Mouse (Mus musculus) heart, embryonic 11.5 days (tissue): Measurements from ENCODE around the gene Cox5b. TPM values are rescaled to one million over a fixed set of nuclear protein-coding genes. Genes with fewer than 3 reads are reported as not detected.

ENCODE experiments used
- ATAC-seq: fragments of 200-750 bp; cut with Nextera tagmentation; replicated peaks from 2 replicates; pipeline ENCODE4 v1.8.0; 2017; ENCODE audit warnings: moderate library complexity; ENCODE audit not compliant: insufficient number of reproducible peaks, low FRiP score, low TSS enrichment
- H3K27ac ChIP-seq: fragments of 300-500 bp; sonication (generic); 2 replicates; pipeline ENCODE4 v1.5.1; 2014; ENCODE audit warnings: mild to moderate bottlenecking, low read depth, low read length
- H3K27me3 ChIP-seq: fragments of 300-500 bp; sonication (generic); 2 replicates; pipeline ENCODE4 v1.6.1; 2014; ENCODE audit warnings: mild to moderate bottlenecking, low read length, mixed read lengths; ENCODE audit not compliant: control insufficient read depth, insufficient read depth
- H3K36me3 ChIP-seq: fragments of 300-500 bp; sonication (generic); 2 replicates; pipeline ENCODE4 v1.6.1; 2014; ENCODE audit warnings: mild to moderate bottlenecking, low read length, moderate library complexity, mixed read lengths; ENCODE audit not compliant: control insufficient read depth, insufficient read depth
- H3K4me1 ChIP-seq: fragments of 300-500 bp; sonication (generic); 2 replicates; pipeline ENCODE4 v1.6.1; 2014; ENCODE audit warnings: low read length; ENCODE audit not compliant: control insufficient read depth, insufficient read depth
- H3K4me2 ChIP-seq: fragments of 300-500 bp; sonication (generic); 2 replicates; pipeline ENCODE4 v1.6.1; 2014; ENCODE audit warnings: mild to moderate bottlenecking, moderate library complexity
- H3K4me3 ChIP-seq: fragments of 300-500 bp; sonication (generic); 2 replicates; pipeline ENCODE4 v1.5.1; 2014; ENCODE audit warnings: low read depth, low read length
- H3K9ac ChIP-seq: fragments of 300-500 bp; sonication (generic); 2 replicates; pipeline ENCODE4 v1.6.1; 2014; ENCODE audit warnings: mild to moderate bottlenecking, low read depth, low read length, moderate library complexity
- H3K9me3 ChIP-seq: fragments of 300-500 bp; sonication (generic); replicated peaks from 2 replicates; pipeline ENCODE4 v1.6.1; 2016; ENCODE audit warnings: low read length; ENCODE audit not compliant: control insufficient read depth
- WGBS: fragments of 180-500 bp; shearing (Covaris S2); extraction: QIAGEN DNeasy Blood & Tissue Kit; methylation state at CpG from one replicate; pipeline ENCODE4 v1.1.7; 2014; ENCODE audit not compliant: insufficient replicate concordance; 5-methylcytosine and 5-hydroxymethylcytosine counted together
- polyA plus RNA-seq: library from polyadenylated mRNA; unstranded; fragments of >200 nt; fragmentation: Nextera tagmentation; extraction: Ambion mirVana; gene quantifications from 2 replicates; pipeline ENCODE4 v1.2.1, GENCODE M21; 2014

Cox5b gene
- polyA plus RNA-seq: 1,165 and 1,189 TPM in 2 replicates

GRCm38 (mm10) chr1:36691271-36692155 is at the start of gene Cox5b:
Gene Cox5b, plus strand, starts transcription at chr1:36691449.
- Histone ChIP-seq H3K36me3 (peaks cover 10% of the 10 kb centered on the region), H3K27ac (peak within 1 kb of the TSS; percentile 73), H3K27me3 (no peaks in the 10 kb centered on the region), H3K4me1 (peaks cover 10% of the 10 kb centered on the region; the same call in 1 of the 2 replicates), H3K9ac (peak within 1 kb of the TSS; percentile 96), H3K4me2 (peak within 1 kb of the TSS; percentile 91), H3K4me3 (peak within 1 kb of the TSS; percentile 82), H3K9me3 (no peaks in the 10 kb centered on the region)
- WGBS: 1% methylated on average over 68 of the region's 68 CpGs
- peak; percentile 93 for ATAC-seq

- Histone ChIP-seq H3K27ac (no peak overlapping the region), H3K36me3 (no peaks in the 10 kb centered on the region), H3K9ac (no peak overlapping the region), H3K9me3 (no peaks in the 10 kb centered on the region), H3K4me1 (peaks cover 11% of the 10 kb centered on the region; the same call in 1 of the 2 replicates), H3K4me3 (no peak overlapping the region), H3K4me2 (no peak overlapping the region), H3K27me3 (no peaks in the 10 kb centered on the region)
- ATAC-seq: no peak
- 84% methylated on average over 7 of the region's 7 CpGs for WGBS
Measured at GRCm38 (mm10) chr1:36643957-36644614, 47.2 kb upstream of the Cox5b start.

DNA sequence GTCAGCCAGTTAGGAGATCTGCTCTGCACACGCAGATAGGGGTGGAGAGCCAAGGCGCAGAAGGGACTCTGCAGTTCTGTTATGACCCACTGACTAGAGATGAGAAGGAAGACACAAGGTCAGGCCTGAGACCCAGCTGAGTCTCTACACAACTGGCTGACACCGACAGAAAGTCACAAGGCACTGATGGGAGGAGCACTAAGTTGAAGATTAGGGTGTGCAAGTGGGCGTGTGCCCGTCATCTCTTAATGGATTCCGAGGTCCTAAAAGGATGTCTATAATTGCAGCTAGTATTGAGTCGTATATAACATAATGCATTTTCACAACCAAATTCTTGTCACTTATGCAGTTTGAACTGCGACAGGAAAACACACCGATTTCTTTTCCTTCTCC is 46.6 kb upstream of the Cox5b start:
- Histone ChIP-seq H3K27me3 (no peaks in the 10 kb centered on the region), H3K9ac (no peak overlapping the region), H3K9me3 (no peaks in the 10 kb centered on the region), H3K4me3 (no peak overlapping the region), H3K4me1 (peaks cover 11% of the 10 kb centered on the region; the same call in 1 of the 2 replicates), H3K36me3 (no peaks in the 10 kb centered on the region), H3K27ac (no peak overlapping the region), H3K4me2 (no peak overlapping the region)
- no peak for ATAC-seq
- WGBS: 82% methylated on average over 9 of the region's 9 CpGs

- no peak overlapping the region for H3K27ac ChIP-seq
- H3K36me3 ChIP-seq: no peaks in the 10 kb centered on the region
- H3K9me3 ChIP-seq: no peaks in the 10 kb centered on the region
- H3K9ac ChIP-seq: no peak overlapping the region
- H3K4me3 ChIP-seq: no peak overlapping the region
- 70% methylated on average over 3 of the region's 3 CpGs for WGBS
- peaks cover 6% of the 10 kb centered on the region; the same call in 1 of the 2 replicates for H3K4me1 ChIP-seq
- no peak for ATAC-seq
- H3K4me2 ChIP-seq: no peak overlapping the region
- H3K27me3 ChIP-seq: no peaks in the 10 kb centered on the region
Measured at GRCm38 (mm10) chr1:36646285-36646684, 45.0 kb upstream of the Cox5b start.

GRCm38 (mm10) chr1:36647631-36648030 is 43.6 kb upstream of the Cox5b start:
- H3K4me3 ChIP-seq: no peak overlapping the region
- H3K9me3 ChIP-seq: no peaks in the 10 kb centered on the region
- H3K27ac ChIP-seq: no peak overlapping the region
- H3K36me3 ChIP-seq: no peaks in the 10 kb centered on the region
- peaks cover 6% of the 10 kb centered on the region; the same call in 1 of the 2 replicates for H3K4me1 ChIP-seq
- H3K9ac ChIP-seq: no peak overlapping the region
- 54% methylated on average over 5 of the region's 5 CpGs for WGBS
- no peak for ATAC-seq
- no peaks in the 10 kb centered on the region for H3K27me3 ChIP-seq
- no peak overlapping the region for H3K4me2 ChIP-seq

DNA sequence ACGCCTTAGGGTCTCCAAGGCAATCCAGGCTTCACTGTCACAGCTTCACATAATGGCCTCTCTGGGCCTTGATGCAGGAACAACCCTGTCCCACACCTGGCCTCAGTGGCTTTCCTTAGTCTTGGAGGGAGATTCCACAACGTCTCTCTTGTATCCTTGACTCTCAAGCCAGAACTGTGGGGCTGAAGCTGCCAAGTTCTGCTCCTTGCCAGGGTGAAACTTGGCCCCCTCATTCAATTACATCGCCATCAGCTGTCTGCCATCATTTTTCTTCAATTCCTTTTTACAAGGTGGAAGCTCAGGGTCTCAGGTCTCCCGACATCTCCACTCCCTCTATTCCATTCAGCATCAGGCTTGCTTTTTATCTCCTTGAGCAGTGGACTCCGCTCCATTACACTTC is 36.2 kb upstream of the Cox5b start:
- Histone ChIP-seq H3K9ac (no peak overlapping the region), H3K36me3 (no peaks in the 10 kb centered on the region), H3K9me3 (no peaks in the 10 kb centered on the region), H3K4me2 (no peak overlapping the region), H3K27ac (no peak overlapping the region), H3K4me1 (peaks cover 10% of the 10 kb centered on the region; the same call in 1 of the 2 replicates), H3K27me3 (no peaks in the 10 kb centered on the region), H3K4me3 (no peak overlapping the region)
- ATAC-seq: no peak
- 82% methylated on average over 5 of the region's 5 CpGs for WGBS

DNA sequence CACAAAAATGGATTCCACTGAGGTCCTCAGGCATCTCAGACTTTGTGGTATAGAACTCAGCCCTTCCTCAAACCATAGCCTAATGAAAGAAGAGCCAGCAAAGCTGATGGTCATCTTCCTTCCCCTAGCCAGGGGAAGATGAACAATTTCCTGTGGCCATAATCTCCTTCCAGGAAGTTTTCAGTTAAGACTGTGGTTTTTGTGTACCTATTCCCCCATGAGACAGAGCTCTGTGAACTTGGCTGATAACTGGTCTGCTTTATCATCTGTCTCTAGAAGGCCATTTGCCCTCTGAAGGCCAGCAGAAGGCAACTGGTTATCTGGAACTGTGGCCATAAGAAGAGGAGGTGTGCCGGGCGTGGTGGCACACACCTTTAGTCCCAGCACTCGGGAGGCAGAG is 35.0 kb upstream of the Cox5b start:
- Histone ChIP-seq H3K9ac (no peak overlapping the region), H3K9me3 (no peaks in the 10 kb centered on the region), H3K27me3 (no peaks in the 10 kb centered on the region), H3K4me3 (no peak overlapping the region), H3K36me3 (no peaks in the 10 kb centered on the region), H3K4me1 (peaks cover 10% of the 10 kb centered on the region; the same call in 1 of the 2 replicates), H3K4me2 (no peak overlapping the region), H3K27ac (no peak overlapping the region)
- WGBS: 71% methylated on average over 3 of the region's 3 CpGs
- ATAC-seq: no peak

- peaks cover 10% of the 10 kb centered on the region; the same call in 1 of the 2 replicates for H3K4me1 ChIP-seq
- H3K36me3 ChIP-seq: no peaks in the 10 kb centered on the region
- H3K4me3 ChIP-seq: no peak overlapping the region
- no peak for ATAC-seq
- no peak overlapping the region for H3K4me2 ChIP-seq
- H3K27ac ChIP-seq: no peak overlapping the region
- 51% methylated on average over 4 of the region's 4 CpGs for WGBS
- no peaks in the 10 kb centered on the region for H3K27me3 ChIP-seq
- H3K9me3 ChIP-seq: no peaks in the 10 kb centered on the region
- H3K9ac ChIP-seq: no peak overlapping the region
Measured at GRCm38 (mm10) chr1:36657658-36658415, 33.4 kb upstream of the Cox5b start.
